Mouse (Mus musculus) ES-E14 (cell line): Measurements from ENCODE around the gene Rfng.

Experiments used
- CHD2 ChIP-seq: IDR thresholded peaks from 2 replicates; pipeline ENCODE4 v1.6.1; 2014; ENCODE audit warnings: mild to moderate bottlenecking, low read depth, low read length, inconsistent platforms
- HCFC1 ChIP-seq: IDR thresholded peaks from 2 replicates; pipeline ENCODE4 v1.6.1; 2012; ENCODE audit warnings: low read length, inconsistent platforms, borderline replicate concordance; ENCODE audit not compliant: insufficient read depth
- ZC3H11A ChIP-seq: IDR thresholded peaks from 2 replicates; pipeline ENCODE4 v1.6.1; 2012; ENCODE audit warnings: low read depth, mild to moderate bottlenecking, inconsistent platforms, low read length, borderline replicate concordance

DNA sequence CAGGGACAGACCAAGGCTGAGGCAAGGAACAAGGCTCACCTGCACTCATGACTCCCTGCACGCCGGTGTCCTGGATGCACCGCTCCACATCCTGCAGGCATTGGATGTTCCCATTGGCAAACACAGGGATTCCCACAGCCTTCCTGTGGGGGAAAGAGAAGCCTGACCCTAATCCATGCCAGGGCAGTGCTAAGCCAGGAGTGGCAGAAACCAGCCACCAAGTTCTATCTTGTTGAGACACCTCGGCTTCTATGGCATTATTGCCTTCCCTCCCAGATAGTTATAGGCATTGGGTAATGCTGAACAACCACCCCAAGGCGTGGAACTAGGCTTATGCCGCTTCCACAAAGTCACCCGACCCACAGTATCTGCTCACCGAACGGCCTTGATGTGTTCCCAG is 8.6 kb upstream of the Rfng start:
- no peak for TF ChIP-seq ZC3H11A
- TF ChIP-seq HCFC1 = no peak
- TF ChIP-seq CHD2 = no peak
